Mouse (Mus musculus) c-Kit-positive CD71-positive TER-119-negative erythroid progenitor cells, embryonic 14.5 days (primary cell): ENCODE data around the gene Smarce1.
"Not testable (repeated sequence)": the region's sequence is repeated elsewhere in the genome, so short reads cannot be mapped to it uniquely, and the experiment has no call there.

Source experiments
- DNase-seq: peaks from one replicate; pipeline ENCODE4 v3.0.0-alpha.2; 2013; ENCODE audit warnings: low read depth

The Smarce1 gene

DNA sequence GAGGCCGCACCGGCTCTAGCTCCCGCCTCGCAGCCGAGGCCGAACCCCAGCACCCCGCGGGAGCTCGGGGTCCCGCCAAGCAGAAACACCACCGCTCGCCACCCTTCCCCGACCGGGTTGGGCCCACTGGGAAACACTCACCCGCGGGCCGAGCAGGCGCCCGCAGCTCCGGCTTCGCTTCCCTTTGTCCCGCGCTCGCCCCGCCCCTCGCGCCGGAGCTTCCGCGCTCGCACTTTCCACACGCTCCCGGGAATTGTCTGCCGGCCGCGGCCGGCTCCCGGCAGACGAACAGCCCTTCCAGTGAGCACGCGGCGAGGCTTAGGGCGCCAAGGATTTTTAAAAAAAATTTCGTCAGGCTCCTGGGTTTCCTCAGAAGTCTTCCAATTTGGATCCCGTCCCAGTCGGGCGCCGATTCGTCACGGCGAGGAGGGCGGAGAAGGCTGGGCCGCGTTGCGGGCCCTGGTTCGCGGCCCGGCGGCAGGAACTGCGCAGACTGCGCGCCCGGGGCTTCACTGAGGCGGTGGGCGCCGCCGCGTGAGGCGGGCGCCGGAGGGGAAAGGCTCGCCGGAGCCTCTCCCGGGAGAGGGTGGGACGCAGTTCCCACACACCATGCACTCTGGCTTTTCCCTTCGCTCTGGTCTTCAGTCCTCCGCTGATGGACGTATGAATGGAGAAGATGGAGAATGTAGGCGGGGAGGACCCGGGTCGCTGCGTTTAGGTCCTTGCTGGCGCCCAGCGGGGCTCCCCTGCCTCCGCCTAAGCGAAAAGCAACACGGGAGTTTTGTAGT, at the start of gene Smarce1:
Gene Smarce1, minus strand, starts transcription at position 757 of the 788 bp plus-strand sequence.
- DNase-seq, result peak; percentile 58

DNA sequence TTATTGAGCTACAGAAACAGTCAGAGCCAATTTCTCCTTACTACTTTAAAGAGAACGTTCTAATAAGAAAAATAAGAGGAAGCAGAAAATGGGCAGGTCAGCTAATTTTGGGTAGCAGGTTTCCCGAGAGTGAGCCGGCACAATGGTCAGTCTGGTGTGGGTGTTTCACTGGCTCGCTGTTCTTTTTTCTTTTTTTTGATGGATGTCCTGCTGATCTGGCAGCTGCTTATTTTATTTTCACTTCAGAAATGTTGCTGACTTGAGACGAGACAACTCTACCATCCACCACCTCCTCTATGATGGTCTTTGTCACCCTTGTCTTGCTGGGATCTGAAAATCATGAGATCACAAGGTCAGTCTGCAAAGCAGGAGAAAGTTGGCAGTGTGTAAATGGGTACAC, 49.2 kb upstream of the Smarce1 start:
- DNase-seq, result no peak

- no peak for DNase-seq
These were observed 46.0 kb upstream of the Smarce1 start for GRCm38 (mm10) chr11:99276786-99277185.

DNA sequence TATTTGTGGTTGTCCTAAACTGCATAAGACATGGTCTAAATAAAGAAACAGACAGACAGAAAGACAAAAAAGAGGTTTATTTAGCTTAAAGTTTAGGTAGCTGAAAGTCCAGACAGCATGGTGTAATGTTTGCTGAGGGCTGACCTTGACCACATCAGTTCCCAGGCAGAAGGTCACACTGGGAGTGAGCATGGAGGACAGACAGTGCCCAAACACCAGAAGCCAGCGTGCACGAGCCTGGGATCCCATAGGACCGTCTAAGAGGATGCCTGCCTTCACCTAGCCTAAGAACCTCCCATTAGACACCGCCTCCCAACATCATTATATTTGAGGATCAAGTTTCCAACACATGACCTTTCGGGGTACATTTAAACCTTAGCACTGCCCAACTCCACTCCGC, 44.8 kb upstream of the Smarce1 start:
- DNase-seq, result no peak

- no peak for DNase-seq
These were observed 41.9 kb upstream of the Smarce1 start for GRCm38 (mm10) chr11:99272721-99273120.

- no peak for DNase-seq
These were observed 38.4 kb upstream of the Smarce1 start for GRCm38 (mm10) chr11:99269192-99269591.

DNA sequence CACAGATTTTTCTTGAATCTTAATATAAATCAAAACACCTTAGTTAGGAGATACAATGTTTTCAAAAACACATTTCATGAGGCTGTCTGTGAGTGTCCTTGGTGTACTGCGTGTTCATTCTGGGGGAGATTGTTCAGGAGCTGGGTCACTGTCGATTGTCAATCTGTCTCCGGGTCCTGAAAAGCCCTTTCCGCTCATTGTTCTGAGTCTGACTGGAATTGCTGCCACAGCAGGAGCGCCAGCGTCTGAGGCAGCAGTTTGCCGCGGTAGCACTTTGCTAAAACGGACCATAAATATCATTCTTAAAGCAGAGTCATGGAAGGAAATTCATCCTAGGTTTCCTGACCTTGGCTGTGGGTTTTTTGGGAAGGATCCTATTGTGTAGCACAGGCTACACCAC, 35.0 kb upstream of the Smarce1 start:
- DNase-seq, result no peak

DNA sequence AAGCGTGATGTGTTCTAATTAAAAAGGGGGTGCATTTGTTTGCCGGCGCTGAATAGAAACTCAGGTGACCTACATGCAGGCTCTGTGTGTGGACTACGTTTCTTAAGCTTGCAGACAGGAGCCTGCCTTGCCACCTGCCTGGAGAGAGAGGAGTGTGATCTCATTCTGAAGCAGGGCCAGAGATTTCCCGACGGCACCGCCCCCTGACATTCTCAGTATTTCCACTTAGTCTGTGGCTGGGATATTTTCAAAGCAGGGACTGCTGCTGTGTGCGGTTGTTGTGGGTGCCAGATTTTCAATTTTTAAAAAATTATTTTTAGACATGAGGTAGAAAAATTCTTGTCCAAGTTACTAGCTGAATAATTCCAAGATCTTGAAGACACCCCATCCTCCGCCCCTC, 34.4 kb upstream of the Smarce1 start:
- DNase-seq, result no peak

DNA sequence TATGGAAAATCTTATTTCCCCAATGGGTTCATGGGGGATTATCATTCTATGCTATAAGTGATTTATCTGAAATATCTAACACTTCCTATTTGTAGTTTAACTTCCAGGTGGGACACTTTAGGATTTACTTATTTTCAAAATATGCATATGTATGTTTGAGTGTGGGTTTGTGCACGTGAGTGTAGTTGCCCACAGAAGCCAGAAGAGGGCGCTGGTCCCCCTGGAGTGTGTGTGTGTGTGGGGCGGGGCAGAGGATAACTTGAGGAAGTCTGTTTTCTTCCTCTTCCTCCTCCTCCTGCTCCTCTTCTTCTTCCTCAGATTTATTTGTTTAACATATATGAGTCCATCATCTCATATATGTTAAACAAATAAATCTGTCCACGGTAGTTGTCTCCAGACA, 25.4 kb upstream of the Smarce1 start:
- no peak for DNase-seq

DNA sequence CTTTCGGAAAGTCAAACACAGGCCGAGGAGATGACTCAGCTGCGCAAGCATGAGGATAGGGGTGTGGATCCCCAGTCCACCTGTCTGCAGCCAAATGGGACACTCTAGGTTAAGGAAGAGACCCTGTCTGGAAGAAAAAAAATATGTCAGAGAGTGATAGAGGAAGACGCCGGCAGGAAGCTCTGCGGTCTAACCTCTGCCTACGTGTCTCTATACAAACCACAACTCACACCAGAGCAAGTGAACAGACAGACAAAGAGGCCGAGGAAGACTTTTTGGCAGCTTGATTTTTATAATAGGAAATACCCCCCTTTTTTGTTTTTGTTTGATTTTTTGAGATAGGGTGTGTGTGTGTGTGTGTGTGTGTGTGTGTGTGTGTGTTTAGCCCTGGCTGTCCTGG, 24.5 kb upstream of the Smarce1 start:
- DNase-seq, result no peak

DNA sequence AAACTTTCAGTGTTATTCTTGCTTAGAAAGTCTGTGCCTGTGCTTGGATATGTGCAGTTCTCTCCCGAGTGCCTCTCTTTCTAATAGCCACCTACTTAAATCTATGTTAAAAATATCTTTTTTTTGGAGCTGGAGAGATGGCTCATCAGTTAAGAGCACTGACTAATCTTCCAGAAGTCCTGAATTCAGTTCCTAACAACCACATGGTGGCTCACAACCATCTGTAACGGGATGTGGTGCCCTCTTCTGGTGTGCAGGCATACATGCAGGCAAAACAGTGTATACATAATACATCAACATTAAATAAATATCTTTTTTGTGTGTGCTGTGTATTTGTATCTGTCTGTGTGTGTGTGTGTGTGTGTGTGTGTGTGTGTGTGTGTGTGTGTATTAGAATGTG, 23.1 kb upstream of the Smarce1 start:
- no peak for DNase-seq

DNA sequence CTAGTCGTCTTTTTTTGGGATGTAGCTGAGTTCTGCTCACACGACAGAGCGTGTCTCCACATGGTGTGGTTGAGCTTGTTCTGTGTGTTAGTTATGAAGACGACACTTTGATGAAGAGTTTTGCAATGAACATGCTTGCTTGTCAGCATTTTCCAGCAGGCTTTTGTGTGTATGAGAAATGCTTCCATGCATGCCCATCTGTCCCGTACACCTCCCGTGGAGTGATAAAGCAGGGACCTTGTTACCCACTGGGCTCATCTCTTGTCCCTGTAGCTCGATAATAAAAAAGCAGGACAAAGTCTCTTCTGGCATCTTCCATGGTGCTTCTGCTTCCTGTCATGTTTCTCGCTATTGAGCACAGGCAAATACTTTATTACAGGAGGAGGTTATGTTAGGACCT, 21.9 kb upstream of the Smarce1 start:
- no peak for DNase-seq

- no peak for DNase-seq
These were observed 19.8 kb upstream of the Smarce1 start for GRCm38 (mm10) chr11:99250666-99251065.

DNA sequence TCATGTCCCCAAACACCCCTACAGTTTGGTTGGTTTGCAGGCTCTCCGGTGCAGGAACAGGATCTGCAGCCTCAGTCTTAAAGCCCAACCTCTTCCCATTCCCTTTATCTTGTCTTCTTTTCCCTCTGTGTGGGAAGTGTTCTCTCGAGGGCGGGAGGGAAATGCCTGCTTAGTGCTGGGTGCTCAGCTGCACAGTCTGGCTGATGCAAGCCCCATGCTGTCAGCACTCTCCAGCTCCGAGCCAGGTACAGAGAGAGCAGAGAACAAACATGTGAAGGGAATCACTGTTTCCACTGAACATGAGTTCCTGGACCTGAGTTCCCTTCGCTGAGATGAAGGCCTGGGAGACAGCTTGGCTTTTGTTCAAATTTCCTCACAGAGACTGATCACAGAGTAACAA, 19.4 kb upstream of the Smarce1 start:
- DNase-seq, result no peak

- DNase-seq, result no peak
These were observed 18.3 kb upstream of the Smarce1 start for GRCm38 (mm10) chr11:99249115-99249514.

DNA sequence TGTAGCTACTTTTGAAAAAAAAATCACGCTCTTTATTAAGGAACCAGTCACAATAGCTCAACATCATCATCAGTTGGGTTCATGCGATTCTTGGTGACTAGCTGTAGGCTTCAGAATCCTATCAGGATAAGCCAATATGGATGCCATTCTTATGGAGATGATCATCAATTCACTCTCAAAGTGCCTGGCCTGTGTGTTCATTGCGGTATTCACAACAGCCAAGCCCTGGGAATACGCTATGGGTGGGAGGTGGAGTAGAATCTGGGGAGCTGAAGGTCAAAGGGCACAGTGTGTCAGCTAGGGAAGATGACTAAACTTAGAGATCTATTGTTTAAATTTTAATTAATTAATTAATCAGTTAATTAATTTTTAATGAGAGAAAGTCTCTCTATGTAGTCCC, 17.1 kb upstream of the Smarce1 start:
- DNase-seq, result no peak

- not testable (repeated sequence) for DNase-seq
These were observed 13.7 kb upstream of the Smarce1 start for GRCm38 (mm10) chr11:99244519-99244918.

- no peak for DNase-seq
These were observed 13.1 kb upstream of the Smarce1 start, which contains the start of gene Krt222 for GRCm38 (mm10) chr11:99243820-99244374. Gene Krt222, minus strand, starts transcription at chr11:99244085.

GRCm38 (mm10) chr11:99243200-99243819, 12.5 kb upstream of the Smarce1 start:
- no peak for DNase-seq

GRCm38 (mm10) chr11:99242056-99242455, 11.2 kb upstream of the Smarce1 start:
- DNase-seq, result no peak

DNA sequence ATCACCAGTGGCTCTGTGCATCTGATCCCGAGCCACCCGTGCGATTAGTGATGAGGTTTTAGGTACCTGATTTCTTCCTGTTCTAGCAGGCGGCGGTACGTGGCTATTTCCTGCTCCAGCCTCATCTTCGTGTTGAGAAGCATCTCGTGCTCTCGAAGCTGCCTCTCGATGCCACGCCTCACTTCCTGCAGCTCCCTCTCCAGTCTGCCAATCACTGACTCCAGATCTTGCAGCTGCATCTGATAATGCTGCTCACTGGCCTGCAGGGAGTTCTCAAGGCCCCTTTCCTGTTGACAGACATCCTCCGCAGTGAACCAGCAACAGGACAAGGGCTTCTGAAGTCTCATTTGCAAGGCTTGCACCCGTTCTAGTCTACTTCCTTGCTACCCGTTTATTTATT, 7.7 kb upstream of the Smarce1 start:
- no peak for DNase-seq

- DNase-seq, result no peak
These were observed 416 bp upstream of the Smarce1 start for GRCm38 (mm10) chr11:99231049-99231816.
